Mouse (Mus musculus) C2C12 (cell line): ENCODE measurements around the gene Eif3g.

Experiments
- CEBPB ChIP-seq: IDR thresholded peaks from one replicate; pipeline ENCODE4 v1.6.1; 2011; ENCODE audit warnings: low read depth, mild to moderate bottlenecking, control low read depth, moderate library complexity
- CTCF ChIP-seq: IDR thresholded peaks from one replicate; pipeline ENCODE4 v1.5.1; 2011; ENCODE audit not compliant: control insufficient read depth, insufficient read depth, insufficient read length
- FOSL1 ChIP-seq: IDR thresholded peaks from one replicate; pipeline ENCODE4 v1.8.0; 2011; ENCODE audit warnings: mild to moderate bottlenecking, low read length; ENCODE audit not compliant: poor library complexity, insufficient read depth, severe bottlenecking
- MAX ChIP-seq: IDR thresholded peaks from one replicate; pipeline ENCODE4 v1.6.1; 2011; ENCODE audit warnings: mild to moderate bottlenecking, control low read depth
- MYOD1 ChIP-seq: IDR thresholded peaks from one replicate; pipeline ENCODE4 v1.6.1; 2011; ENCODE audit warnings: low read depth; ENCODE audit not compliant: control insufficient read depth, insufficient read length
- MYOG ChIP-seq: IDR thresholded peaks from one replicate; pipeline ENCODE4 v1.6.1; 2011; ENCODE audit not compliant: control insufficient read depth, insufficient read length; ENCODE audit errors: extremely low read depth
- USF1 ChIP-seq: IDR thresholded peaks from one replicate; pipeline ENCODE4 v1.6.1; 2011; ENCODE audit warnings: low read depth, mild to moderate bottlenecking, control low read depth, moderate library complexity

GRCm38 (mm10) chr9:20861821-20862220 lies 36.6 kb downstream of the Eif3g start:
- TF ChIP-seq CTCF (no peak), MYOG (no peak), USF1 (no peak), MYOD1 (no peak), MAX (no peak), CEBPB (no peak), FOSL1 (no peak)
